Mouse (Mus musculus): ENCODE data around the gene Cenpb. TPM values are rescaled to one million over a fixed set of nuclear protein-coding genes. Genes with fewer than 3 reads are reported as not detected.
"Not testable (repeated sequence)": the region's sequence is repeated elsewhere in the genome, so short reads cannot be mapped to it uniquely, and the experiment has no call there.

Cenpb gene
- total RNA-seq (2021) = 10 to 100 TPM; 77.3 to 78.8 TPM

GRCm38 (mm10) chr2:131179990-131180587, at the start of gene Cenpb:
Cenpb (minus strand) TSS chr2:131180067.
- peak; percentile 78 to 86 for DNase-seq (ENCODE audit: low spot score in 2 of 2)
- intact Hi-C loops (cut with DNase I) = loop anchor here (2.0 to 5.0 kb wide), 2 partner anchors 31 to 82 kb away; partner anchors contain the start of gene Pank2

GRCm38 (mm10) chr2:131227243-131227642, 47.4 kb upstream of the Cenpb start:
- intact Hi-C loops (cut with DNase I) = no loop called here
- DNase-seq (ENCODE audit: low spot score in 2 of 2) = no peak

- intact Hi-C loops (cut with DNase I); DNase-seq (ENCODE audit: low spot score in 2 of 2): not testable (repeated sequence)
Measured at GRCm38 (mm10) chr2:131226669-131227068, 46.8 kb upstream of the Cenpb start.

GRCm38 (mm10) chr2:131225178-131225577, 45.3 kb upstream of the Cenpb start:
- intact Hi-C loops (cut with DNase I) = no loop called here
- DNase-seq (ENCODE audit: low spot score in 2 of 2) = no peak

- no peak for DNase-seq (ENCODE audit: low spot score in 2 of 2)
- intact Hi-C loops (cut with DNase I) = no loop called here
Measured at GRCm38 (mm10) chr2:131223569-131223968, 43.7 kb upstream of the Cenpb start.

GRCm38 (mm10) chr2:131222562-131222961, 42.7 kb upstream of the Cenpb start:
- intact Hi-C loops (cut with DNase I) = no loop called here
- DNase-seq (ENCODE audit: low spot score in 2 of 2) = peak in 1 of 2 experiments; percentile 11

GRCm38 (mm10) chr2:131221853-131222515, 42.1 kb upstream of the Cenpb start:
- intact Hi-C loops (cut with DNase I) = no loop called here
- no peak for DNase-seq (ENCODE audit: low spot score in 2 of 2)

- intact Hi-C loops (cut with DNase I) = no loop called here
- no peak for DNase-seq (ENCODE audit: low spot score in 2 of 2)
Measured at GRCm38 (mm10) chr2:131220030-131220429, 40.2 kb upstream of the Cenpb start.

- no peak for DNase-seq (ENCODE audit: low spot score in 2 of 2)
- intact Hi-C loops (cut with DNase I) = no loop called here
Measured at GRCm38 (mm10) chr2:131215941-131216858, 36.3 kb upstream of the Cenpb start.

GRCm38 (mm10) chr2:131213773-131214172, 33.9 kb upstream of the Cenpb start:
- intact Hi-C loops (cut with DNase I) = no loop called here
- DNase-seq (ENCODE audit: low spot score in 2 of 2) = no peak

- intact Hi-C loops (cut with DNase I) = loop anchor here (2.0 kb wide), 2 partner anchors 32 to 52 kb away; partner anchors contain the start of gene Pank2
- peak; percentile 10 to 25 for DNase-seq (ENCODE audit: low spot score in 2 of 2)
Measured at GRCm38 (mm10) chr2:131211026-131211615, 31.3 kb upstream of the Cenpb start.

GRCm38 (mm10) chr2:131209969-131210792, 30.3 kb upstream of the Cenpb start:
- peak; percentile 97 for DNase-seq (ENCODE audit: low spot score in 2 of 2)
- intact Hi-C loops (cut with DNase I) = loop anchor here (1.0 to 2.0 kb wide), 3 partner anchors 24 to 53 kb away; partner anchors contain the start of genes Cdc25b and Pank2

- no peak for DNase-seq (ENCODE audit: low spot score in 2 of 2)
- intact Hi-C loops (cut with DNase I) = no loop called here
Measured at GRCm38 (mm10) chr2:131209125-131209795, 29.4 kb upstream of the Cenpb start.

GRCm38 (mm10) chr2:131208356-131208755, 28.5 kb upstream of the Cenpb start:
- no peak for DNase-seq (ENCODE audit: low spot score in 2 of 2)
- intact Hi-C loops (cut with DNase I) = no loop called here

GRCm38 (mm10) chr2:131206778-131207177, 26.9 kb upstream of the Cenpb start, which contains the start of gene Ap5s1:
Ap5s1 (plus strand) TSS chr2:131207078.
- intact Hi-C loops (cut with DNase I) = no loop called here

GRCm38 (mm10) chr2:131205521-131206182, 25.8 kb upstream of the Cenpb start:
- DNase-seq (ENCODE audit: low spot score in 2 of 2) = no peak
- intact Hi-C loops (cut with DNase I) = no loop called here

More at GRCm38 (mm10) chr2:131206778-131207177, 26.9 kb upstream of the Cenpb start, which contains the start of gene Ap5s1:
- no peak for DNase-seq (ENCODE audit: low spot score in 2 of 2)

GRCm38 (mm10) chr2:131204410-131204981, 24.6 kb upstream of the Cenpb start:
- peak; percentile 75 to 90 for DNase-seq (ENCODE audit: low spot score in 2 of 2)
- intact Hi-C loops (cut with DNase I) = no loop called here
